Mouse (Mus musculus) hindbrain, embryonic 11.5 days (tissue): ENCODE results near the gene Tbc1d4. TPM values are rescaled to one million over a fixed set of nuclear protein-coding genes. Genes with fewer than 3 reads are reported as not detected.
A peak's percentile ranks its signal among the peaks of the same experiment; 100 is the strongest.
"Not testable (repeated sequence)": the region's sequence is repeated elsewhere in the genome, so short reads cannot be mapped to it uniquely, and the experiment has no call there.

ENCODE experiments used
- ATAC-seq: fragments of 200-750 bp; cut with Nextera tagmentation; 2 replicates; pipeline ENCODE4 v1.8.0; 2017; ENCODE audit warnings: mild to moderate bottlenecking, moderate TSS enrichment, moderate library complexity; ENCODE audit not compliant: low FRiP score
- DNase-seq: peaks from one replicate; pipeline ENCODE4 v3.0.0-alpha.2; 2015; ENCODE audit warnings: low spot score
- H3K27ac ChIP-seq: fragments of 300-500 bp; sonication (generic); 2 replicates; pipeline ENCODE4 v1.5.1; 2014; ENCODE audit warnings: mild to moderate bottlenecking, low read depth, low read length
- H3K27me3 ChIP-seq: fragments of 300-500 bp; sonication (generic); 2 replicates; pipeline ENCODE4 v1.6.1; 2014; ENCODE audit warnings: mild to moderate bottlenecking, low read length, moderate library complexity, mixed read lengths; ENCODE audit not compliant: control insufficient read depth, insufficient read depth
- H3K36me3 ChIP-seq: fragments of 300-500 bp; sonication (generic); 2 replicates; pipeline ENCODE4 v1.6.1; 2014; ENCODE audit warnings: mild to moderate bottlenecking, low read length, moderate library complexity, mixed read lengths; ENCODE audit not compliant: control insufficient read depth, insufficient read depth
- H3K4me1 ChIP-seq: fragments of 300-500 bp; sonication (generic); replicated peaks from 2 replicates; pipeline ENCODE4 v1.6.1; 2014; ENCODE audit warnings: low read length, mixed read lengths; ENCODE audit not compliant: control insufficient read depth, insufficient read depth
- H3K4me2 ChIP-seq: fragments of 300-500 bp; sonication (generic); replicated peaks from 2 replicates; pipeline ENCODE4 v1.6.1; 2014; ENCODE audit warnings: mild to moderate bottlenecking, low read depth, low read length
- H3K4me3 ChIP-seq: fragments of 300-500 bp; sonication (generic); 2 replicates; pipeline ENCODE4 v1.5.1; 2014; ENCODE audit warnings: low read depth, low read length
- H3K9ac ChIP-seq: fragments of 300-500 bp; sonication (generic); 2 replicates; pipeline ENCODE4 v1.6.1; 2014; ENCODE audit warnings: low read depth, low read length
- H3K9me3 ChIP-seq: fragments of 300-500 bp; sonication (generic); 2 replicates; pipeline ENCODE4 v1.6.1; 2016; ENCODE audit warnings: low read length; ENCODE audit not compliant: control insufficient read depth
- WGBS: fragments of 180-500 bp; shearing (Covaris S2); extraction: QIAGEN DNeasy Blood & Tissue Kit; methylation state at CpG from one replicate; pipeline ENCODE4 v1.1.7; 2014; 5-methylcytosine and 5-hydroxymethylcytosine counted together
- polyA plus RNA-seq: library from polyadenylated mRNA; unstranded; fragments of >200 nt; fragmentation: Nextera tagmentation; extraction: Ambion mirVana; gene quantifications from 2 replicates; pipeline ENCODE4 v1.2.1, GENCODE M21; 2014

Gene Tbc1d4
- polyA plus RNA-seq, 1 experiment from 2014 or later = 5.0 TPM

DNA sequence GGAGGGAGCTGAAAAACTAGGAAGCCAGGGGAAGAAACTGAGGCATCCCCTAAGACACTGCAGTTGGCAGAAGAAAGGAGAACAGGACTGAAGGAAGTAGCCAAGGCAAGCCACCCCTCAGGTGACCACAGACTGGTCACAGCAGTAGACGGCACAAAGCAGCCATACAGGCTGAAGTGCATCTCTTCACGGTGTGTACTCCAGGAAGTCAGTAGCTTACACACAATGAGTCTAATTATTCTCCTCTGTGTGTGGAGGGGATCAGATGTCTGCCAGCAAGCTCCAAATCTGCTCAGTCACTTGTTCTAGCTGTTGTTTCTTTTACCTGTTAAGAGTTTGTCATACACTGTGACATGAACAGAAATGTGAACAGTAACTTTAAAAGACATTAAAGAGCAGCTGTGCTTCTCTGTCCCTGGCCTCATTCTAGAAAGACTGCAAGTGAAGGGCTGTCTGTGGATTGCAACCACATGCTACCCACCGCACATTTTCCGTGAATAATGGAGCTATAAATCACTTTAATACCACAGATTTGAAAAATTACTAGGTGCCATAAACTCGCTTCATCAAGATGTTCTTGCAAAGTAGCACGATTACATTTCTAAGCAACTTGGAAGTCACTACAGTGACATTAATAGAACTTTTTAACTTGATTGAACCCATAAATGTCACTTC, 21.5 kb downstream of the Tbc1d4 start:
- H3K27ac ChIP-seq, H3K4me3 ChIP-seq, H3K9ac ChIP-seq, H3K4me2 ChIP-seq, H3K27me3 ChIP-seq, H3K9me3 ChIP-seq, DNase-seq, H3K36me3 ChIP-seq, ATAC-seq, H3K4me1 ChIP-seq: not testable (repeated sequence)
- WGBS = 87% methylated on average over 4 of the region's 6 CpGs

DNA sequence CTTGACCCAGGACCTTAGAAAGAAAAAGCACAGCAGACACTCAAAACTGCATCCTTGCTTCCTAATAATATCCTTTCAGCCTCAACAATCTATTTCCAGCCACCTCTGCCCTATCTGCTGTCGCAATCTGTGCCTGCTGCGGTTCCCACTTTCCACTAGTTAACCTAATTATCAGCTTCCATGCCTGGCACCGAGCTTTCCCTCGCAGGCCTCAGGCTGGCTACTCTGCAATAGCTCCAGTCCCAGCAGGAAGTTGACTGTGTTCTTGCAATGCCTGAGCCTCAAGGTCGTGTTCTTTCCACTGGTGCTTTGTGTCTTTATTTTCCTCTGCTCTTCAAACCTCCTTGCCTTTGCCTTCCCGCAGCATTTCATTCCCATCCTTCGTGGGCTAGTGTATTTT, 22.9 kb downstream of the Tbc1d4 start:
- ATAC-seq = no peak
- no peak overlapping the region for H3K4me2 ChIP-seq
- no peaks in the 10 kb centered on the region for H3K36me3 ChIP-seq
- no peaks in the 10 kb centered on the region for H3K4me1 ChIP-seq
- no peak overlapping the region for H3K4me3 ChIP-seq
- no peaks in the 10 kb centered on the region for H3K27me3 ChIP-seq
- no peak for DNase-seq
- H3K27ac ChIP-seq = no peak overlapping the region
- WGBS = 70% methylated on average over 7 of the region's 7 CpGs
- H3K9me3 ChIP-seq = no peaks in the 10 kb centered on the region
- H3K9ac ChIP-seq = no peak overlapping the region

DNA sequence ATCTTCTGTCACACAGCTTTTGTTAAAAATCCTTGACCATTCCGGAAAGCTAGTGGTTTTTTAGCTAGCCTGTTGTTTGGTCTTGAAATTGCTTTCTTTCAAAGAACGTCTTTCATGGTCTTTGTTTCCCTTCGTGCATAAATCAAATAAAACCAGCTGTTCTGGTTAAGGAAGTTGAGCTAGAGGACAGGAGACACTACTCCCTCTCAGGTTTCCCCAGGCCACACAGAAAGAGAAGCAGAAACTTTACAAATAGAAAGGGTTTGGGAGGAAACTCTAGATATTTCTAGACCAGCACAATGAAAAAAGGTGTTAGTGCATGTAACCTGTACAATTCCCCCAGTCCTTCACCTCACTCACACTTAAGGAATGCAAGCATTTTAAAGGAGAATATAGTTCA, 33.3 kb downstream of the Tbc1d4 start:
- Histone ChIP-seq H3K27me3 (no peaks in the 10 kb centered on the region), H3K4me2 (no peak overlapping the region), H3K4me3 (no peak overlapping the region), H3K9me3 (no peaks in the 10 kb centered on the region), H3K36me3 (no peaks in the 10 kb centered on the region), H3K27ac (no peak overlapping the region), H3K4me1 (no peaks in the 10 kb centered on the region), H3K9ac (no peak overlapping the region)
- WGBS = 41% methylated on average over 3 of the region's 3 CpGs
- no peak for DNase-seq
- ATAC-seq = no peak

DNA sequence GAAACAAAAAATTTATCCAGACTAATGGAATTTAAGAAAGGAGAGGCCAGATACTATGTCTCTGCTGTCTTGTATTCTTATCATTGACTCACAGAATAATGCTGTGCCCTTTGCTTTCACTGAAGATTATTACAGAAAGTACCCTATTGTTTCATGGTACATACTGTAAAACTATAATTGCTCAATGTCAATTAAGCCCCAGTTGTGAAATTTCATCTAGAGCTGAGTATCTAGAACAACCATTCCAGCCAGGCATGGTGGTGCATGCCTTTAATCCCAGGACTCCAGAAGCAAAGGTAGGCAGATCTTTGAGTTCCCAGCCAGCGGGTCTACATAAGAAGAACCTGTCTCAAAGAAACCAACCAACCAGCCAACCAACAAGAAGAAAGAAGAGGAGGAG, 34.5 kb downstream of the Tbc1d4 start:
- no peak overlapping the region for H3K4me3 ChIP-seq
- no peaks in the 10 kb centered on the region for H3K9me3 ChIP-seq
- no peak overlapping the region for H3K4me2 ChIP-seq
- no peak overlapping the region for H3K27ac ChIP-seq
- ATAC-seq (no peak), DNase-seq (no peak)
- H3K36me3 ChIP-seq = no peaks in the 10 kb centered on the region
- no peaks in the 10 kb centered on the region for H3K27me3 ChIP-seq
- no peak overlapping the region for H3K9ac ChIP-seq
- 100% methylated on average over 1 of the region's 1 CpGs for WGBS
- H3K4me1 ChIP-seq = no peaks in the 10 kb centered on the region

DNA sequence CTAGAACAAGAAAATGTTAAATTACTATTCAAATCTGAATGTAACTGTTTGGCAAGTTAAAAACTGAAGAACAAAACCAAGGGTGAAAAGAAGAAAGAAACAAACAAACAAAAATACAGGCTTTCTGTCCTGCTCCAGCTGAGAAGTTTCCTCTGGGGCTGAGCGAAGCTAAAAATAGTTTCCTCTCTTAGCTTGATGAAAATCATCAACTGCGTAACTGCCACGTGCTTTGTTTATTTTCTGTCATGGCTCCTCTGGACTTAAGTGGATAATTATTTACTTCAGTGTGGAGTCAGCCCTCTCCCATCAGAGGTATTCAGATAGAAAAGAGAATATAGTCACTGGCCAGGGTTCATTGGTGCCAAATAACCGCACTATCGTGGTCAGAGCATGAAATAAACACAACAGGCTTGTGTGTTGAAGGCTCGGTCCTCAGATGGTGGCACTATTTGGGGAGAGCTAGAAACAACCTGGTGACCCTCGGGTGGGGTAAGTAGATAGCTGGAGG, 35.8 kb downstream of the Tbc1d4 start:
- Histone ChIP-seq H3K27ac (no peak overlapping the region), H3K27me3 (no peaks in the 10 kb centered on the region), H3K9ac (no peak overlapping the region), H3K4me3 (no peak overlapping the region), H3K4me1 (no peaks in the 10 kb centered on the region), H3K36me3 (no peaks in the 10 kb centered on the region), H3K4me2 (no peak overlapping the region), H3K9me3 (no peaks in the 10 kb centered on the region)
- 86% methylated on average over 7 of the region's 7 CpGs for WGBS
- DNase-seq = no peak
- ATAC-seq = no peak

DNA sequence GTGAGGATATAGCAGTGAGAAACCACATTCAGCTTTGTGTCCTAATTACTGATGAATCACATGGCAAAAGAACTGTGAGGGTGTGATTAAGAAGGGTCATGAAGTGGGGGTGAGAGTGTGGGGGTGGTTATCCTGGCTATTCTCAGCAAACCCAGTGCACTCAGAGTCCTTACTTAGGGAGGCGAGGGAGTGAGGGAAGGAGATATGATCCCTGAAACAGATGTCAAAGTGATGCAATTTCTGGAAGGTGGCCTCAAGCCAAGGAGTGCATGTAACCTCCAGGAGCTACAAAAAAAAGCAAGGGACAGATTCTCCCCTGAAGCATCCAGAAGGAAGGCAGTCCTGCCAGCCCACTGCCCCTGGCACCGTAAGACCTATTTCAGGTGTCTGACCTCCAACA, 40.2 kb downstream of the Tbc1d4 start:
- H3K9me3 ChIP-seq = no peaks in the 10 kb centered on the region
- no peak overlapping the region for H3K9ac ChIP-seq
- no peaks in the 10 kb centered on the region for H3K27me3 ChIP-seq
- no peaks in the 10 kb centered on the region for H3K4me1 ChIP-seq
- ATAC-seq = no peak
- H3K4me2 ChIP-seq = no peak overlapping the region
- H3K4me3 ChIP-seq = no peak overlapping the region
- H3K27ac ChIP-seq = no peak overlapping the region
- no peak for DNase-seq
- H3K36me3 ChIP-seq = no peaks in the 10 kb centered on the region
- WGBS = 95% methylated on average over 2 of the region's 2 CpGs

DNA sequence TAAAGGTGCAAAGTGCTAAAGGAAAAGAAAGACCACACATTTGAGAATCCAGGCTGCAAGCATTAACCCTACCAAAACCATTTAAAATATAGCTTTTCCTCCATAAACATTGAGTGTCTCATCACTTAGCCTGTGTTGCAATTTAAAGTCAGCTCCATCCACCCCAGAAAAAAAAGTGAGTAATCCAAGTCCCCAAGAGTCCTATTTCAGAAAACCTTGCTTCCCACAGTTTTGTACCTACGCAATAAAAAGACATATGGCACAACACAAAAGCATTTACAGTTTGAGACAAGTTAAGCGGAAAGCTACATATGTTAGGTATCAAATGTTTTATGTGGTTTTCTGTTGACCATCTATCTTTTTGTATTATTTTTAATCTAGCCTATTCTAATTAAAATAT, 42.3 kb downstream of the Tbc1d4 start:
- Histone ChIP-seq H3K36me3 (no peaks in the 10 kb centered on the region), H3K4me2 (no peak overlapping the region), H3K9me3 (no peaks in the 10 kb centered on the region), H3K27me3 (no peaks in the 10 kb centered on the region), H3K27ac (no peak overlapping the region), H3K9ac (no peak overlapping the region), H3K4me1 (no peaks in the 10 kb centered on the region), H3K4me3 (no peak overlapping the region)
- 94% methylated on average over 2 of the region's 2 CpGs for WGBS
- ATAC-seq = no peak
- DNase-seq = no peak

DNA sequence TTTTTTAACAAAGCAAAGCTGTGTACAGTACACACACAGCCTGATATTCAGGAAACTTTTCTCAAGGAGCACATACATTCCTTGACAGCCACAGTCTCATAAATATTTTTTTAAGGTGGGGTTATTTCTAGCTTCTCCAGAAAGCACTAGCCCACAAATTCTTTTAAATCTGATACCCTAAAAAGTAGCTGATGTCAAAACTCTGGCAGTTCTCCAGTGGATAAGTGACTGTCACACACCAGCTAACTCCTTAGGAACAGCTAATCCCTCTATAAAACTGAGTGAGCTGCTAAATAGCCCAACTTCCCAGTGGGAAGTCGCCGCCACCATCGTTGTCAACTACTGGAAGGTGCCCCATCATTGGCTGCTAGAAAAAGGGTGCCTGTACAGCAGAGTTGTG, 43.3 kb downstream of the Tbc1d4 start:
- 74% methylated on average over 3 of the region's 3 CpGs for WGBS
- DNase-seq = no peak
- H3K27ac ChIP-seq = no peak overlapping the region
- H3K27me3 ChIP-seq = no peaks in the 10 kb centered on the region
- H3K36me3 ChIP-seq = no peaks in the 10 kb centered on the region
- H3K4me3 ChIP-seq = no peak overlapping the region
- no peak overlapping the region for H3K9ac ChIP-seq
- no peak overlapping the region for H3K4me2 ChIP-seq
- no peaks in the 10 kb centered on the region for H3K9me3 ChIP-seq
- no peaks in the 10 kb centered on the region for H3K4me1 ChIP-seq
- ATAC-seq = no peak

DNA sequence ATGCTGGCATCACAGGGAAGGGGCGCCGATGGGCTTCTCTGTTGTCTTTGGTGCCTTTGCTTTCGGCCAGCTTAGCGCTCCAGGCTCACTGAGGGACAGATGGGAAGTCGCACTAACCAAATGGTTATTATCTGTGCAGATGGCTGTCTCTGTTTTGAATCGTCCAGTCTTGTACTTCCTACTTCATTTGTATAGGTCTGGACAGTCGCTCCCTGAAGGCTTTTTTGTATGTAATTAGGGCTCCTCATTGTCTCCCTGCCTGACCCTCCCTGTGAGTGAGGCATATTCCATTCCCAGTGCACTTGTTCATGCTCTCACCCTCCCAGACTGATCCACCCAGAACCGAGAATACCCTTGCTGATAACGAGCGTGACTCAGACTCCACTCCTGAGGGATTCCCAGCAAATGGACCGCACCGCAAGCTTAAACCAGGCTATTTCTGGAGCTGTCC, 47.7 kb downstream of the Tbc1d4 start:
- Histone ChIP-seq H3K9ac (no peak overlapping the region), H3K9me3 (no peaks in the 10 kb centered on the region), H3K4me3 (no peak overlapping the region), H3K4me2 (no peak overlapping the region), H3K27ac (no peak overlapping the region), H3K4me1 (no peaks in the 10 kb centered on the region), H3K27me3 (no peaks in the 10 kb centered on the region), H3K36me3 (no peaks in the 10 kb centered on the region)
- DNase-seq = peak; percentile 36
- ATAC-seq = peak; percentile 83
- WGBS = 55% methylated on average over 12 of the region's 12 CpGs
